Comparison of ENCODE assay signal across 11 mouse cellular contexts in the genomic region with DNA sequence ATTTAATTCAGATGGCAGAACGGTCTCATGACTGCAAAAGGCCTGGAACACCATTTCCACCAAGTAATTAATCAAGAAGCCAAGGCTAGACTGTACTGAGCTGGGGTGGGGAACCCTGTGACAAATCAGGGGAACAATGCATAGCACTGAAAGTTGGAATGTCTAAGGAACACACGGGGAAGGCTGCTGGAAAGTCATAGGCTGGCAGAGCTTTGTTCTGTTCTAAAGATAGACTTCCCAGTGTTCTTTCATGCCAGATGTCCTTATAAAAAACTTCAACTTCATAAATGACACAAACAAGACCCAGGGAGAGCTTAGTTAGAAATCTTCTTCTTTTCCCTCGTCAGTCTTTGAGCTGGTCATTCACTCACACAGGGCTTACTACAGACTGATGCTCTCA. TPM values are rescaled to one million over a fixed set of nuclear protein-coding genes. Genes with fewer than 3 reads are reported as not detected.
DNase-seq lines count a peak whose midpoint lies in the region; ATAC-seq lines count a peak whose summit lies in the region.
"Had no signal": no experiment of that assay in that cellular context is flagged by ENCODE, and none has a peak within 500 bp of the region (broad histone marks: within the 10 kb centered on the region; RNA-seq: fewer than 3 reads in every experiment).

No protein-coding gene starts in this region.

- H3K4me2 ChIP-seq in heart, embryonic 16.5 days (ENCODE audit: low read depth, low read length), result peak overlapping the region; percentile 71
- no peak overlapping the region for H3K4me2 ChIP-seq in midbrain, embryonic 16.5 days (ENCODE audit: low read length)
- peak overlapping the region; percentile 75 for H3K4me2 ChIP-seq in embryonic facial prominence, embryonic 13.5 days
- peak overlapping the region; percentile 16; the same call in 1 of the 2 replicates for H3K4me2 ChIP-seq in neural tube, embryonic 14.5 days (ENCODE audit: low read depth, low read length)

- peak overlapping the region; percentile 78 for H3K27ac ChIP-seq in heart, embryonic 16.5 days (ENCODE audit: low read length)
- no peak overlapping the region for H3K27ac ChIP-seq in heart, embryonic 10.5 days
- no peak overlapping the region for H3K27ac ChIP-seq in midbrain, embryonic 10.5 days (replicated peaks)
- no peak overlapping the region for H3K27ac ChIP-seq in midbrain, embryonic 16.5 days (ENCODE audit: low read length)
- no peak overlapping the region for H3K27ac ChIP-seq in embryonic facial prominence, embryonic 13.5 days
- H3K27ac ChIP-seq in neural tube, embryonic 14.5 days (ENCODE audit: low read depth, low read length), result no peak overlapping the region

- H3K36me3 ChIP-seq in heart, embryonic 16.5 days (ENCODE audit: control insufficient read depth, insufficient read depth), result no peaks in the 10 kb centered on the region; the same call in none of the 2 replicates
- H3K36me3 ChIP-seq in heart, embryonic 10.5 days, result no peaks in the 10 kb centered on the region
- H3K36me3 ChIP-seq in midbrain, embryonic 10.5 days, result peaks cover 14% of the 10 kb centered on the region; the same call in 1 of the 2 replicates
- H3K36me3 ChIP-seq in midbrain, embryonic 16.5 days (ENCODE audit: control insufficient read depth, insufficient read depth, low read length), result 0 out of 2 replicates have a peak, but pooled peaks cover 2% of the 10 kb centered on the region
- H3K36me3 ChIP-seq in embryonic facial prominence, embryonic 13.5 days, result no peaks in the 10 kb centered on the region
- H3K36me3 ChIP-seq in neural tube, embryonic 14.5 days (ENCODE audit: control insufficient read depth, insufficient read depth, low read length), result no peaks in the 10 kb centered on the region

- DNase-seq in heart, embryonic 10.5 days (ENCODE audit: low spot score), result no peak
- DNase-seq in midbrain, embryonic 10.5 days (ENCODE audit: low spot score), result no peak
- DNase-seq: embryo, embryonic 11 days; kidney, postnatal 14 days; lung, postnatal 14 days had no signal

- no peak for ATAC-seq in heart, embryonic 16.5 days (replicated peaks; ENCODE audit: extremely low read depth, insufficient read depth, low FRiP score)
- ATAC-seq in midbrain, embryonic 16.5 days, result no peak
- no peak for ATAC-seq in embryonic facial prominence, embryonic 13.5 days (ENCODE audit: insufficient number of reproducible peaks, insufficient read depth, low FRiP score, low TSS enrichment, low read depth)
- ATAC-seq in neural tube, embryonic 14.5 days (ENCODE audit: low read depth), result no peak
- ATAC-seq in frontal cortex, adult (ENCODE audit: low TSS enrichment), result no peak
- ATAC-seq: activated CD4-positive, CD25-positive, alpha-beta regulatory T cell, adult 4 months had no signal

- no peaks in the 10 kb centered on the region for H3K9me3 ChIP-seq in heart, embryonic 16.5 days (replicated peaks; ENCODE audit: control insufficient read depth, low read length)
- no peaks in the 10 kb centered on the region for H3K9me3 ChIP-seq in heart, embryonic 10.5 days
- no peaks in the 10 kb centered on the region for H3K9me3 ChIP-seq in midbrain, embryonic 10.5 days (replicated peaks)
- no peaks in the 10 kb centered on the region for H3K9me3 ChIP-seq in midbrain, embryonic 16.5 days (replicated peaks; ENCODE audit: control insufficient read depth, low read length, poor library complexity, severe bottlenecking)
- H3K9me3 ChIP-seq in embryonic facial prominence, embryonic 13.5 days, result no peaks in the 10 kb centered on the region
- no peaks in the 10 kb centered on the region for H3K9me3 ChIP-seq in neural tube, embryonic 14.5 days (ENCODE audit: control insufficient read depth, low read length)

- WGBS in heart, embryonic 16.5 days, result 52% methylated on average over 3 of the region's 3 CpGs
- WGBS in heart, embryonic 10.5 days, result 70% methylated on average over 3 of the region's 3 CpGs
- WGBS in midbrain, embryonic 10.5 days, result 88% methylated on average over 3 of the region's 3 CpGs
- WGBS in midbrain, embryonic 16.5 days, result 69% methylated on average over 3 of the region's 3 CpGs
- WGBS in embryonic facial prominence, embryonic 13.5 days, result 72% methylated on average over 3 of the region's 3 CpGs
- WGBS in neural tube, embryonic 14.5 days, result 52% methylated on average over 3 of the region's 3 CpGs

- peak overlapping the region; percentile 74; the same call in 1 of the 2 replicates for H3K4me3 ChIP-seq in heart, embryonic 16.5 days (ENCODE audit: low read length)
- H3K4me3 ChIP-seq in heart, embryonic 10.5 days, result no peak overlapping the region; the same call in 1 of the 2 replicates
- H3K4me3 ChIP-seq in midbrain, embryonic 10.5 days, result peak overlapping the region; percentile 16; the same call in 1 of the 2 replicates
- no peak overlapping the region for H3K4me3 ChIP-seq in midbrain, embryonic 16.5 days (ENCODE audit: low read depth, low read length)
- no peak overlapping the region for H3K4me3 ChIP-seq in embryonic facial prominence, embryonic 13.5 days
- H3K4me3 ChIP-seq in neural tube, embryonic 14.5 days (ENCODE audit: low read depth, low read length), result no peak overlapping the region

- no peaks in the 10 kb centered on the region for H3K27me3 ChIP-seq in heart, embryonic 16.5 days (ENCODE audit: control insufficient read depth, insufficient read depth, low read length)
- H3K27me3 ChIP-seq in heart, embryonic 10.5 days (ENCODE audit: insufficient read depth, poor library complexity, severe bottlenecking), result no peaks in the 10 kb centered on the region
- H3K27me3 ChIP-seq in midbrain, embryonic 10.5 days (ENCODE audit: low read depth, poor library complexity, severe bottlenecking), result no peaks in the 10 kb centered on the region
- H3K27me3 ChIP-seq in midbrain, embryonic 16.5 days (ENCODE audit: control insufficient read depth, insufficient read depth, low read depth, low read length), result no peaks in the 10 kb centered on the region
- no peaks in the 10 kb centered on the region for H3K27me3 ChIP-seq in embryonic facial prominence, embryonic 13.5 days
- no peaks in the 10 kb centered on the region for H3K27me3 ChIP-seq in neural tube, embryonic 14.5 days (ENCODE audit: control insufficient read depth, insufficient read depth, low read length)

- no peak overlapping the region for H3K9ac ChIP-seq in heart, embryonic 16.5 days (ENCODE audit: low read length)
- H3K9ac ChIP-seq in midbrain, embryonic 16.5 days (ENCODE audit: low read depth, low read length), result no peak overlapping the region
- no peak overlapping the region for H3K9ac ChIP-seq in embryonic facial prominence, embryonic 13.5 days
- no peak overlapping the region for H3K9ac ChIP-seq in neural tube, embryonic 14.5 days (replicated peaks; ENCODE audit: low read depth, low read length)

- peaks cover 29% of the 10 kb centered on the region for H3K4me1 ChIP-seq in heart, embryonic 16.5 days (ENCODE audit: control insufficient read depth, insufficient read depth, low read length)
- peaks cover 32% of the 10 kb centered on the region for H3K4me1 ChIP-seq in heart, embryonic 10.5 days
- H3K4me1 ChIP-seq in midbrain, embryonic 10.5 days, result peaks cover 30% of the 10 kb centered on the region
- peaks cover 19% of the 10 kb centered on the region for H3K4me1 ChIP-seq in midbrain, embryonic 16.5 days (ENCODE audit: control insufficient read depth, insufficient read depth, low read length)
- peaks cover 18% of the 10 kb centered on the region for H3K4me1 ChIP-seq in embryonic facial prominence, embryonic 13.5 days
- peaks cover 20% of the 10 kb centered on the region; the same call in 1 of the 2 replicates for H3K4me1 ChIP-seq in neural tube, embryonic 14.5 days (ENCODE audit: control insufficient read depth, insufficient read depth, low read length)

RNA-seq across cellular contexts. Expression of a gene that starts 1.9 kb away (rescaled TPM):
- 25.8 and 26.7 TPM in 2 replicates for polyA plus RNA-seq in heart, embryonic 16.5 days (2015; fragmentation: Nextera tagmentation; extraction: Ambion mirVana)
- 27.3 and 31.7 TPM in 2 replicates for polyA plus RNA-seq in heart, embryonic 10.5 days (2016; fragmentation: Nextera tagmentation; extraction: Ambion mirVana)
- 34.1 and 34.8 TPM in 2 replicates for polyA plus RNA-seq in midbrain, embryonic 10.5 days (2016; fragmentation: Nextera tagmentation; extraction: Ambion mirVana)
- 23.4 and 24.8 TPM in 2 replicates for polyA plus RNA-seq in midbrain, embryonic 16.5 days (2015; fragmentation: Nextera tagmentation; extraction: Ambion mirVana)
- 37.1 and 39.7 TPM in 2 replicates for polyA plus RNA-seq in embryonic facial prominence, embryonic 13.5 days (2015; fragmentation: Nextera tagmentation; extraction: Ambion mirVana)
- 26.5 and 29.7 TPM in 2 replicates for polyA plus RNA-seq in neural tube, embryonic 14.5 days (2014; fragmentation: Nextera tagmentation; extraction: Ambion mirVana)

RNA-seq across cellular contexts. Expression of a gene that starts 2.0 kb away (rescaled TPM):
- polyA plus RNA-seq in heart, embryonic 16.5 days (2015; fragmentation: Nextera tagmentation; extraction: Ambion mirVana), result 8.3 and 11.4 TPM in 2 replicates
- 22.7 and 31.9 TPM in 2 replicates for polyA plus RNA-seq in heart, embryonic 10.5 days (2016; fragmentation: Nextera tagmentation; extraction: Ambion mirVana)
- 52.9 and 61.0 TPM in 2 replicates for polyA plus RNA-seq in midbrain, embryonic 10.5 days (2016; fragmentation: Nextera tagmentation; extraction: Ambion mirVana)
- polyA plus RNA-seq in midbrain, embryonic 16.5 days (2015; fragmentation: Nextera tagmentation; extraction: Ambion mirVana), result 126 and 136 TPM in 2 replicates
- polyA plus RNA-seq in embryonic facial prominence, embryonic 13.5 days (2015; fragmentation: Nextera tagmentation; extraction: Ambion mirVana), result 27.3 and 29.1 TPM in 2 replicates
- 112 and 122 TPM in 2 replicates for polyA plus RNA-seq in neural tube, embryonic 14.5 days (2014; fragmentation: Nextera tagmentation; extraction: Ambion mirVana)

Comparison
In these comparisons a context has a peak if more than half of its experiments do, and no peak if none do; other contexts are left out.
1. H3K4me3 ChIP-seq: peak in heart, embryonic 16.5 days (single experiment) and midbrain, embryonic 10.5 days (single experiment); none in heart, embryonic 10.5 days (single experiment), midbrain, embryonic 16.5 days (single experiment), embryonic facial prominence, embryonic 13.5 days (single experiment) and neural tube, embryonic 14.5 days (single experiment).